14 mouse cellular contexts compared by ENCODE assay signal in genomic region chr9:97155981-97156380, GRCm38 (mm10). TPM values are rescaled to one million over a fixed set of nuclear protein-coding genes. Genes with fewer than 3 reads are reported as not detected.
A peak's percentile ranks its signal among the peaks of the same experiment; 100 is the strongest.
DNase-seq lines count a peak whose midpoint lies in the region; ATAC-seq and TF ChIP-seq lines count a peak whose summit lies in the region.
"Had no signal": no experiment of that assay in that cellular context is flagged by ENCODE, and none has a peak within 500 bp of the region (broad histone marks: within the 10 kb centered on the region; RNA-seq: fewer than 3 reads in every experiment).

No protein-coding gene starts in this region.

- H3K27ac ChIP-seq in heart, embryonic 10.5 days = peak overlapping the region; percentile 31; the same call in 1 of the 2 replicates
- H3K27ac ChIP-seq in liver, postnatal 0 days (ENCODE audit: low read depth) = no peak overlapping the region
- no peak overlapping the region for H3K27ac ChIP-seq in liver, embryonic 12.5 days
- no peak overlapping the region for H3K27ac ChIP-seq in intestine, embryonic 15.5 days
- H3K27ac ChIP-seq: limb, embryonic 15.5 days; midbrain, embryonic 15.5 days had no signal

- H3K9me3 ChIP-seq in heart, embryonic 10.5 days = no peaks in the 10 kb centered on the region
- H3K9me3 ChIP-seq in liver, postnatal 0 days (ENCODE audit: low read length) = no peaks in the 10 kb centered on the region
- no peaks in the 10 kb centered on the region for H3K9me3 ChIP-seq in liver, embryonic 12.5 days (replicated peaks)
- H3K9me3 ChIP-seq in intestine, embryonic 15.5 days = no peaks in the 10 kb centered on the region
- H3K9me3 ChIP-seq: limb, embryonic 15.5 days; midbrain, embryonic 15.5 days had no signal

- no peak overlapping the region for H3K9ac ChIP-seq in liver, postnatal 0 days (replicated peaks)
- no peak overlapping the region for H3K9ac ChIP-seq in liver, embryonic 12.5 days
- no peak overlapping the region for H3K9ac ChIP-seq in intestine, embryonic 15.5 days
- H3K9ac ChIP-seq: limb, embryonic 15.5 days; midbrain, embryonic 15.5 days had no signal

- no peak for TF ChIP-seq CTCF in liver, postnatal 0 days (IDR thresholded peaks at IDR 0.05; ENCODE audit: low read depth)

- intact Hi-C loops in left cerebral cortex, postnatal 10 days (cut with DNase I) = no loop called here

- TF ChIP-seq EP300 in liver, postnatal 0 days (IDR thresholded peaks at IDR 0.05; ENCODE audit: low read depth) = no peak

- peaks cover 9% of the 10 kb centered on the region; the same call in 1 of the 2 replicates for H3K4me1 ChIP-seq in heart, embryonic 10.5 days
- H3K4me1 ChIP-seq in liver, postnatal 0 days (ENCODE audit: insufficient read depth) = no peaks in the 10 kb centered on the region
- no peaks in the 10 kb centered on the region for H3K4me1 ChIP-seq in liver, embryonic 12.5 days
- no peaks in the 10 kb centered on the region for H3K4me1 ChIP-seq in intestine, embryonic 15.5 days (replicated peaks)
- H3K4me1 ChIP-seq: limb, embryonic 15.5 days; midbrain, embryonic 15.5 days had no signal

- no peak overlapping the region for H3K4me2 ChIP-seq in liver, postnatal 0 days (ENCODE audit: low read depth, low read length)
- no peak overlapping the region for H3K4me2 ChIP-seq in liver, embryonic 12.5 days
- no peak overlapping the region for H3K4me2 ChIP-seq in intestine, embryonic 15.5 days (replicated peaks)
- H3K4me2 ChIP-seq: limb, embryonic 15.5 days; midbrain, embryonic 15.5 days had no signal

- H3K27me3 ChIP-seq in heart, embryonic 10.5 days (ENCODE audit: insufficient read depth, poor library complexity, severe bottlenecking) = no peaks in the 10 kb centered on the region
- H3K27me3 ChIP-seq in liver, postnatal 0 days (ENCODE audit: insufficient read depth, low read length) = peaks cover 36% of the 10 kb centered on the region
- H3K27me3 ChIP-seq in liver, embryonic 12.5 days (replicated peaks) = peaks cover 12% of the 10 kb centered on the region; the same call in 1 of the 2 replicates
- no peaks in the 10 kb centered on the region for H3K27me3 ChIP-seq in intestine, embryonic 15.5 days (replicated peaks)
- H3K27me3 ChIP-seq: limb, embryonic 15.5 days; midbrain, embryonic 15.5 days had no signal

- peak; percentile 64 for ATAC-seq in liver, postnatal 0 days
- no peak for ATAC-seq in liver, embryonic 12.5 days
- ATAC-seq in intestine, embryonic 15.5 days = no peak
- ATAC-seq: midbrain, embryonic 15.5 days had no signal

- H3K36me3 ChIP-seq in heart, embryonic 10.5 days = no peaks in the 10 kb centered on the region
- H3K36me3 ChIP-seq in liver, postnatal 0 days (replicated peaks; ENCODE audit: insufficient read depth, low read length) = no peaks in the 10 kb centered on the region
- H3K36me3 ChIP-seq in liver, embryonic 12.5 days = no peaks in the 10 kb centered on the region
- H3K36me3 ChIP-seq in intestine, embryonic 15.5 days = no peaks in the 10 kb centered on the region
- H3K36me3 ChIP-seq: limb, embryonic 15.5 days; midbrain, embryonic 15.5 days had no signal

- DNase-seq in heart, embryonic 10.5 days (ENCODE audit: low spot score) = no peak
- no peak for DNase-seq in heart, adult 9 months (ENCODE audit: low spot score in 2 of 2)
- peak; percentile 34 for DNase-seq in liver, postnatal 0 days
- DNase-seq in kidney, postnatal 36 days = peak; percentile 66 to 77
- peak; percentile 65 for DNase-seq in lung, postnatal 36 days
- no peak for DNase-seq in left cerebral cortex, postnatal 10 days (ENCODE audit: extremely low spot score in 1 of 2, low spot score in 2 of 2)
- DNase-seq: cerebellum, postnatal 14 days; gastrocnemius, postnatal 10 days; heart, postnatal 4 days had no signal

- 75% methylated on average over 3 of the region's 3 CpGs for WGBS in heart, embryonic 10.5 days
- WGBS in liver, postnatal 0 days (ENCODE audit: insufficient replicate concordance) = 49% methylated on average over 3 of the region's 3 CpGs
- WGBS in liver, embryonic 12.5 days (ENCODE audit: insufficient replicate concordance) = 58% methylated on average over 3 of the region's 3 CpGs
- 31% methylated on average over 3 of the region's 3 CpGs for WGBS in intestine, embryonic 15.5 days

- H3K4me3 ChIP-seq in heart, embryonic 10.5 days = no peak overlapping the region
- no peak overlapping the region for H3K4me3 ChIP-seq in liver, postnatal 0 days (ENCODE audit: low read depth, low read length)
- no peak overlapping the region for H3K4me3 ChIP-seq in liver, embryonic 12.5 days
- no peak overlapping the region for H3K4me3 ChIP-seq in intestine, embryonic 15.5 days (replicated peaks)
- H3K4me3 ChIP-seq: erythroblast, embryonic 14.5 days; limb, embryonic 15.5 days; midbrain, embryonic 15.5 days had no signal

RNA-seq across cellular contexts. Expression of gene Slc25a36, which starts 45.0 kb away (rescaled TPM):
- 57.4 and 63.1 TPM in 2 replicates for polyA plus RNA-seq in heart, embryonic 10.5 days (2016; fragmentation: Nextera tagmentation; extraction: Ambion mirVana)
- polyA plus RNA-seq in liver, postnatal 0 days (2015; fragmentation: Nextera tagmentation; extraction: Ambion mirVana) = 4.3 and 4.8 TPM in 2 replicates
- polyA plus RNA-seq in liver, embryonic 12.5 days (2016; fragmentation: Nextera tagmentation; extraction: Ambion mirVana) = 18.5 and 19.6 TPM in 2 replicates
- polyA plus RNA-seq in intestine, embryonic 15.5 days (2015; fragmentation: Nextera tagmentation; extraction: Ambion mirVana) = 58.0 and 63.1 TPM in 2 replicates
- 100 to 1,000 TPM in 1 of 2 experiments, 10 to 100 TPM in 1; 98.8 to 100 TPM for total RNA-seq in left cerebral cortex, postnatal 10 days (2021)

Comparison
In these comparisons a context has a peak if more than half of its experiments do, and no peak if none do; other contexts are left out.
1. DNase-seq: peak in liver, postnatal 0 days (single experiment), kidney, postnatal 36 days (2 of 2) and lung, postnatal 36 days (single experiment); none in heart, embryonic 10.5 days (single experiment), heart, adult 9 months (0 of 2) and left cerebral cortex, postnatal 10 days (0 of 2).